Mouse (Mus musculus): ENCODE data around the gene Etv1. TPM values are rescaled to one million over a fixed set of nuclear protein-coding genes. Genes with fewer than 3 reads are reported as not detected.
"Not testable (repeated sequence)": the region's sequence is repeated elsewhere in the genome, so short reads cannot be mapped to it uniquely, and the experiment has no call there.

Etv1 gene
- total RNA-seq, 2 experiments from 2014 or later: not detected

DNA sequence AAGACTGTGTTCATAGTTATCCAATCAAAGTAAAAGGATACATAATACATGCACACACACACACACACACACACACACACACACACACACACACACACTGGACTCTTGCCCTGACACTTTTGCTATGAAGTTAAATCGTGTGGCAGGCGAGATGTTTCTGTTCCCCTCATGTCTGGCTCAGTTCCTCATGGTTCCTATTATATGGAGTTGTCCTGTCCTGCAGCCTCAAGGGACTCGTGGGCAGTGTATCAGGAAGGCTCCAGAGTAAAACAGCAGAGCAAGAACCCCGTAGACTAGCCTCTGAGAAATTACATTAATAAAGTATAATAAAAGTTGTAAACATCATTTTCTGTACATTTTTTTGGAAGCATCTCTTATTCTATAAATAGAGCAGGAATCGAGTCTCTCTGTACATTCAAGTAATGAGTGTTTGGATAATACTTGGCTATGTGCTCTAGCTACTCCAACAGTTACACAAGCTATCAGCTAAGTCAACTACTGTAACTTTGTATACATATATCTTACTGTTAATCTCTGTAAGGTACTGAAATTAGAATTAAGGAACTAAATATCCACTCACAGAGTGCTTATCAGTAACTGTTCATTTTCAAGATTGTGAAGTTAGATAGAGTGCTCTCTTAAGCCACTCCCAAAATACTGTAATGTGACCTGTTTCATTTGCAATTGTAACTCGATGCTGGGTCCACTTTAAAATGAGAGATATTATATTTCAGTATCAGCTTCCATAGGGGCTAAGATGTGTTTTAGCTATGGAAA lies 35.0 kb downstream of the Etv1 start:
- ATAC-seq (replicated peaks; ENCODE audit: poor library complexity, severe bottlenecking): peak; percentile 40; the same call in 1 of the 2 replicates

DNA sequence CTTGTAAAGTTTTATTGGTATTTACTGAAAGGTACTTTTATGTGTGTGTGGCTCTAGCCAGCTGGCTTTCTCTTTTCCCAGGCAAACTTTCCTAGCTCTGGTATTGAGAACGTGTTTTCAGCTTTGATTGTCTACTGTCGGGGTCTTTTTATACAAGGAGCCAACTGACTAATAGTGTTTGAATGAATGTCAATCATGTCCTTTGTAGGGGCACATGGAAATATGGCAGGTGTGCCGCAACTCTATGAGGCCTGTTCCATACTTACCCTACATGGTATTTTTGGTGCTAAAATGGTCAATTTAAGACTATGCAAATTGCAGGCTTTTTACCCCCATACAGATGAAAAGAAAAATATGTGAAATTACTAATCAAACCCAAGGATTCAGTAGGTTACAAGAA lies 37.1 kb downstream of the Etv1 start:
- ATAC-seq (replicated peaks; ENCODE audit: poor library complexity, severe bottlenecking): no peak

DNA sequence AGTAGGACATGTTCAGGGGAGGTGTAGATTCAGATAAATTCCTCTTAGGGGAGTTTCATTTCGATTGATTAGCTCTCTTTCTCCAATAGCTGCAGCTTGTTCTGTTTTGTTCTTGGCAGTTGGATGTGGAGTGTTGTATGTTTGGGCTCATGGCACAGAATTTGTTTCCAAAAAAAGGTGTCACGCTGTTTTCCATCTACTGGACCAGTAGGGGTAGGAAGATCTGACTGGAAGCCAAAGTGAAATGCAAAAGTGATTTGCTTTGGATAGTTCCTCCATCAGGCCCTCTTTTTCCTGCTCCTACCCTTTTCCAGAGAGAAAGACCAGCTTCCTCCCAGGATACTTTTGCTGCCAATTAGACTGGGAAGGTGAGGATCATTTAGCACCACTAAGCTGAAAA lies 39.1 kb downstream of the Etv1 start:
- no peak for ATAC-seq (replicated peaks; ENCODE audit: poor library complexity, severe bottlenecking)

DNA sequence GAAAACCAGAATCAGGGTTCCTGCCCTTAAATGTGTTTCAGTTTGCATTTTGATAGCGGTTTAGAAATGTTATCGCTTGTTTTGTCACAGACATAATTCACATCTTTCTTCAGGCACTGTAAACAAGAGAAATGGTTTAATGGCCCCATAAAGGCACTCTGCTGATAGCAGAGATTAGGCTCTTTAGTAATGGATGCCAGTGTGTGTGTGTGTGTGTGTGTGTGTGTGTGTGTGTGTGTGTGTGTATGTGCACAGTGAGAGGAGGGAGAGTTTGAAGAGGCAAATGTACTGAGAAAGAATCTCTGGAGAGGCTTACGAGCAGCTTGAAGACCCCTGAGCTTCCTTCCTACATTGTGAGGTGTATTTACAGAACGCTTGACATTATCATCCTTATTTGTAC lies 41.5 kb downstream of the Etv1 start:
- ATAC-seq (replicated peaks; ENCODE audit: poor library complexity, severe bottlenecking): no peak

DNA sequence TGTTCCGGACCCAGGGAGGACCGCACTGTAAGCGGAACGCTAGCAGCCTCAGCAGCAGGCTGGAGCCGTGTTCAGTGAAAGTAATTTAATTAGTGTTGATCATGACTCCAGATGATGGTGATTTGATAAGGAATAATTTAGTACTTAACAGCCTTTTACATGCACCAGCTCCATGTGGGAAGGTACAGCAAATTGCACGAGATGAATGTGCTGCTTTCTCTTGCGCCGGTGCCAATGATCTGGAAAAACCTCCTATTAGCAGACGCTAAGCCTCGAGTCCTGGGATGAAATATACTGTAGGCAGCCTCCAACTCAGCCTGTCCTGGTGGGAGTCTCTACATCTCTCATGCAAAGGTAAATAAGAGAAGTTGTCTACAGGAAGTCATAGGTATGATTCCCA lies 45.2 kb downstream of the Etv1 start:
- ATAC-seq (replicated peaks; ENCODE audit: poor library complexity, severe bottlenecking): no peak

DNA sequence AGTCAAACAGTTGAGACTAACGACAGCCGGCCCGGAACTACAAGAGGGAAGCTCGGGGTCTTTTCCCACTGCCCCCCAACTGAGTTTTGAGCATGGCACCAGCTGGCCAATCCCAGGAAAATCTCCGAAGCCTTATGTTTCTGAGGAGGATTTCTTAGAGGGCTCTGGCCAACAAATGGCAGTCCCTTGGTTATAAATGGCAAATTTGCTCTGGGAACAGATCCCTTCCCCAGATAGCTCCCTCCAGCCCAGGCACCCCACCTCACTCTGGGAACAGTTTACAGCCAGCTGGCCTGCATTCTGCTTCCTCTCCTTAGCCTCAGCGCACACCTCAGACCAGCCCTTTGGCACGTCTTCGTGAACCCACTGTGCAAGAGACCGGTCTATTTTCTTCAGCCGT lies 53.8 kb downstream of the Etv1 start:
- ATAC-seq (replicated peaks; ENCODE audit: poor library complexity, severe bottlenecking): no peak

DNA sequence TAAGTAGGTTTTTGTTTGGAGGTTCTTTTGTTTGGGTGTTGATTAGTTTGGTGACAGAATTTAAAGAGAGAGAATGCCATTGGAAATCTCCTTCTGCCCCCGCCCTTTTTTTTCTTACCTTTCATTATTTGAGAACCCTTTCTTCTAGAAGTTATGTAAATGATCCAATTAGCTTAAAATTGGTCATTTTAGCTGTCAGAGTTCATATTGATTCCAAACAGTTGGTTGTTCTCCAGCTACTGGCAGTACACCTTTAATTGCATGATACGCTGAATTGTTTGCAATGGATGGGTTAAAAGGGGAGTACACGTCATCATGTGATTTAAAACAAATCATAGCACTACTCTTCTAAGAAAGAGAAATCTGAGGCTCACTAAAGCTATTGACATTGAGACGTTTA lies 55.4 kb downstream of the Etv1 start:
- ATAC-seq (replicated peaks; ENCODE audit: poor library complexity, severe bottlenecking): no peak

DNA sequence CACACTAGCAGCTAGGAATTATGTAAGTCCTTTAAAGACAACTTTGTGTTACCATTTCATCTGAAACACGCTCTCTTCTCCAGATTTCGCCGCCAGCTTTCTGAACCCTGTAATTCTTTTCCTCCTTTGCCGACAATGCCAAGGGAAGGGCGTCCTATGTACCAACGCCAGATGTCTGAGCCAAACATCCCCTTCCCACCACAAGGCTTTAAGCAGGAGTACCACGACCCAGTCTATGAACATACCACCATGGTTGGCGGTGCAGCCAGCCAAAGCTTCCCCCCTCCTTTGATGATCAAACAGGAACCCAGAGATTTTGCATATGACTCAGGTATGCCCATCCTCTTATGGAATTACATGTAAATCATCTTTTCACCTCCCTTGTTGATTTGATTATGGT lies 55.8 kb downstream of the Etv1 start:
- ATAC-seq (replicated peaks; ENCODE audit: poor library complexity, severe bottlenecking): not testable (repeated sequence)

DNA sequence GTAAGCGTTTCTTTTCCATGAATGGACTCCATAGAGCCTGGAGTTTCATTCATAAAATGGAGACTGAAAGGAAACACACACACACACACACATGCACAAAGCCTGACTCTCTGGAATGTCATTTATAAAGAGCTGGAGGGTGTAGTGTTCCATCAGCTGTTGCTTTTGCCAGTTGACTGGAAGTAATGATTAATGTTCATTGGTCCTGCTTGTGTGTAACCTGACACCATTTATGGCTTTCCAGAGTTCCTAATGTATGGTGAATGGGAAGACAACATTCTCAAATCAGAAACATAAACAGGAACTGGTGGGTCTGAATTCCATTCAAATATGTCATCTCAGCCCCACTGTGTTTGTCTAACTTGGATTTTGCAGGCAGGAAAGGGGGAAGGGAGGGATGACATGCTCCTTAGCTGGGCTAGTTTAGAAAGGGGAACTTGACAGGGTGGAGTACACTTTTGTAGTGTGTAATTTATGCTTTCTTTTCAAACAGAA lies 64.7 kb downstream of the Etv1 start:
- peak; percentile 62 for ATAC-seq (replicated peaks; ENCODE audit: poor library complexity, severe bottlenecking)

DNA sequence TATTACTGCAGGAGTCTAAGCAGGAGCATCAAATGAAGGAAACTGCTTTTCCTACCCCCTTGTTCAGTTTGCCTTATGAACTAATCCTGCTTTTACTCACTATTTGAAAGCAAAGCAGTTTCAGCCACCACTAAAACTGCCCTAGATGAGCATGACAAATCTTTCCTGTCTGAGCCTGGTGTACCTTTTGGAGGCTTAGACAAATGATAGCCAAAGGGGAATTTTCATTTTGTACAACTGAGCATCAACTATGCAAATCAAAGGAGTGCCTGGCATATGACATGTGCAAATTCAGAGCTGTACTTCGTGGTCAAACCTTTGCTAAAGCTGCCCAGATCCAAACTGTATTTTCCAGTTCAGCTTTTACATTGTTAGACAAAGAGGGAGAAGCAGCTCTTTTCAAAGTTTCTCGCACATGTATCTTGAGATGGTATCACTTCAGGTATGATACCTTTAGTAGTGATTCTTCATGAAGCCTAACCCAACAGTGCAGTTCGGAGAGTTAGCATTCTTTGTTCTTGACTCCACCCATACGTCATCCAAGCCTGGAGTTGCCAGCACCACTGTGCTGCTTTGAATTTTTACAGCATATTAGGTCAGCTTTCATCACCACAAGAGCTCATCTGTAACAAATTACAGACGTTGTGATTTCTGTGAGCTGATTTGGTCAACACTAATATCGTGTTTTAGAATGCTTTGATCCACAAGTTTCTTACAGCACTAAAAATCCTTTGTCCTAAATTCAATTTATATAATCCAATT lies 68.5 kb downstream of the Etv1 start:
- no peak for ATAC-seq (replicated peaks; ENCODE audit: poor library complexity, severe bottlenecking)

DNA sequence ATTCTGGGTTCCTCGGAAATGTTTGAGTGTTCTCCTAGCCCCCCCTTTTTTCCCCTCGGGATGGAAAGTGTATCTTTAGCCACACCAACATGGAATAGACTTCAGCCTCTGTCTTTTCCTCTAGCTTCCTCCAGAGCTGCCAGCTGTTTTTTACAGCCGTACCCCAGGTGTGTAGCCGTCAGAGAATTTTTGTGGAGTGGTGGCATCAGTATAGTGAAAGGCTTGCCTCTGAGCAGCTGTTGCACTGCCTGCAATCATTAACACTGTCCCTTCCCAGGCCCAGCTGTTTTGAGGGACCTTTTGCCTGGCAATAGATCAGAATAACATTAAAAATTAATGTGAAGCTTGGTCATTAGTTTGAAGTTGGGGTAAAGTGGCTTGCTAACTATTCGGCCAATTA lies 70.8 kb downstream of the Etv1 start:
- no peak for ATAC-seq (replicated peaks; ENCODE audit: poor library complexity, severe bottlenecking)

DNA sequence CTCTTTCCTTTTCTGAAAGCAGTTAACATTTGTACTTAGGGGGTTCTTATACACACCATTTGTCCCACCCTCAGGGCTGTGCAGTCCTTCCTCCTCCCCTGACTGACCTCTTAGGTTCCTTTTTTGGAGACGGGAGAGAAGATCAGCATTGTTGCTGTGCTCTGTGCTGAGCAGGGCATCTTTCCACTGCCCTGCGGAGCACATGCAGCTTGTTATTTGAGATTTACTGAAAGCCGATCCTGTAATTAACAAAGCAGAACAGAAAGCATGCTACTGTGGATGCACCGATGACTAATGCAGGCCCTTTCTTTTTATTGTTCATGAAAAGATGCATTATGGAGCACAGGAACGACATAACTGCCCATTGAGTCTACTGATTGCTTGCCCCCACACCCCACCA lies 75.1 kb downstream of the Etv1 start:
- ATAC-seq (replicated peaks; ENCODE audit: poor library complexity, severe bottlenecking): peak; percentile 65

DNA sequence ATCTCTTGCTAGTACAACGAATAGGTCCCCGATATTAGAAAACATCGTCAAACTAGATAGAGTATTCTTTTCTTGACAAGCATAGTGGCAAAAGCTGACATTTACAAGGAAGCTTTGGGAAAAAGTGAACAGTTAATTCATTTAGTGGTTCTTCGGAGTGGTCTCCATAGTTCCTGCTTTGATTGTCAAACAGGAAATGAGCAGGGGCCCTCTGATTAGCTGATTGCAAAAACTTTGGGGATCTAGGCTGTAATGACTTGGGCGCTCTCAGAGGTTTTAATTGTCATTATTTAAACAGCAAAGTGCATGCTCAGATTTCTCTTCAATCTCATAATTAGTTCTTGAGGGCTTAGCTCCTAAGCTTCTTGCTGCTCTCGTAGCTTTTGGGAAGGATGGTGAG lies 75.6 kb downstream of the Etv1 start:
- ATAC-seq (replicated peaks; ENCODE audit: poor library complexity, severe bottlenecking): peak; percentile 66; the same call in 1 of the 2 replicates

DNA sequence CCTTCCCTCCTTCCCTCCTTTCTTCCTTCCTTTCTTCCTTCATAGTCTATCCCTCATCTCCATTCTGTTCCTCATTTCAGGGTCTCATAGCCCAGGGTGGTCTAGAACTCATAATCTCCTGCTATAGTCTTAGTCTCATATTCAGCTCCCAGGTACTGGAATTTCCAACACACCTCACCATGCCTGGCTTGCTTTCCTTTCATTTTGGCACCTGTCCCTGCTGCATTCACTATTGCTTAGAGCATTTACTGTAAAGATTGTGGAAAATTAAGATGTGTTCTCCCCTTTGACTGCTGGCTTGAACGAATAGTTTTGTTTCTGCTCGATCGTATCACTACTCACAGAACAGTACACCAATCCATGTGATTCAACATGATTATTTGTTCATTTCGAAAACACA lies 80.5 kb downstream of the Etv1 start:
- no peak for ATAC-seq (replicated peaks; ENCODE audit: poor library complexity, severe bottlenecking)

DNA sequence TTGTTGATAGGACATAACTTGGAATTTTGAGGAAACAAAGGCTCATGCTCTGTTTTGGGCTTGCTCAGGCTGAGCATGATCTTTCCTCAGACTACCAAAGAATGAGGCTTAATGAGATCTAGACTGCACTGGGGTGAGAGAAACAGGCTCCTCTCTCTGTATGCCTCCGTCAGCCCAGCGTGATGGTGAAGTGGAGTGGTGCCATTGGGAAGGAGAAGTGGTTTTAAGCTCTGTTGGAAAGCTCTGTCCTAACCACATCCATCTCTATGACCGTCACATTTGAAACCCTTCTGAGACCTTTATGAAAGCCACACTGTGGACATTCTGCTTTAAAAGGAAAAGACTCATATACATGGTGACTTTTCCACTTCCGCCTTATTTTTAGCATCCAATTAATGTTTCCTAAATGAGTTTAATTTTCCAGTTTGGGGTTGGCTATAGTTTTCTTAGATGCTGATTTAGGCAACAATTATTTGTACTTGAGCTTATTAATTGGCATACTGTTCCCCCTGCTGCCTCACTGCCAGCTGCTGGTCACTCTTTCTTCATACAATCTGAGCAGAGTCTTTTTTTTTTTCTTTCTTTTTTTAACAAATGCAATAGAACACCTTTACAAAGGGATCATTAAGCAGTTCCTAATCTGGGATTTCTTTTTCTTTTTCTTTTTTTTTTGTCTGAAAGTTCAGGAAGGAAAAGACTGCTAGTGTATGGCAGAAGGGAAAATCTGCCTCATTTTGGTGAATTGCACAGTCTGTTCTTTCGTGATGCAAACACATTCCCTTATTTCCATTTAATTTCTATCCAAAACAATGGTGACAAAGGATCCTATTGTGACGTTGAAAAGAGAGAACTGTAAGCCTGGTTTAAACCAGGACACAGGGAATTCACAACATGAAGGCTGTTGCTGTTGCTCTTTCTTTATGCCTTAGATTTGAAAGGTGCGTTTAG lies 81.3 kb downstream of the Etv1 start:
- ATAC-seq (replicated peaks; ENCODE audit: poor library complexity, severe bottlenecking): peak; percentile 75

DNA sequence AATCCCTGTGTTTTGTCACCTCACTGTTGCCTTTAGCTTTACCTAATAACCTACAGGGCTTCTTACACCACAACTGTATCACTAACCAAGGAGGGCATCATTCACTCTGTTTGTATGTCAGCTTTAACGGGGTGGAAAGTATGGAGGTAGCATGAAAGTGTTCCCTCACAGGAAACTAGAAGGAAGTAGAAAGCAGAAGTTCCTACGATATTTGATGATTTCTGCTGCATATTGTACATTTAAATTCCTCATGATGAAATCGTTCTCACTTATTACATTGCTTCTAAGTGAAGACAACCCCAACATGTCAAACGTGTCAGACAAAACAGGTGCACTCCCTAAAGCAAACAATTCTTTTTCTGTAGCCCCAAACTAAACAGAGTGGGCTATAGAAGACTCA lies 84.2 kb downstream of the Etv1 start:
- peak; percentile 72 for ATAC-seq (replicated peaks; ENCODE audit: poor library complexity, severe bottlenecking)

DNA sequence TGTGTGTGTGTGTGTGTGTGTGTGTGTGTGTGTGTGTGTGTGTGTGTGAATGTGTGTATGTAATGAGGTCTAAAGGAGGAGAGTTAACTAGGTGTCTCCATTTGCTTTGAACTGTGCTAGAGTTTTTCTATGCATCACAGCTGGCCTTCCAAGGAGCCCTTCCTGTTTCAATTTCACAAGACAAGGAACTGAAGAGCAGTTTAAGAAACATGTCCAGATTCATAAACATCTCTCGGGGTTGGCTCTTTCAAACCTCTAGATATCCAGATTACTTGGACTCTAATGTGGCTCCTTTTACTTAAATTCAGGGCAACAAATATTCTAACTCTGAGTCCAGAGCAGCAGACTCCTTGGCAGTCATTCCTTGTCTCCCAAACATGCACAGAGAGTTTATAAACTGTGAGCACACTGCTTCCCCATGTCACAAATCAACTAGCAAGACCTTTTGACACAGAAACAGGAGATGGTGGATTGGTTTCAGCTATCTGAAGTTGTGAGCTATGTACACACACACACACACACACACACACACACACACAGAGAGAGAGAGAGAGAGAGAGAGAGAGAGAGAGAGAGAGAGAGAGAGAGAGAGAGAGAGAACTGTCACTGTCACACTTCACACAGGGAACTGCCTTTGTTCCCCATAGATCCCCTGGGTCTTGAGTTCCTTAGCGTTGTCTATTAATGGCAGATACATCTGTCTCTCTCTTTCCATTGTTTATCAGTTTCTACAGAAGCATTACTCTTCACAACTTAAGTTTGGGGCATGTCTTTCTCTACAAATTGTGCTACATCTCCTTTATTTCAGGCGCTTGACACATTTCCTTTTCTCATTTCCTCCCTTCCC lies 85.0 kb downstream of the Etv1 start:
- ATAC-seq (replicated peaks; ENCODE audit: poor library complexity, severe bottlenecking): peak; percentile 34

DNA sequence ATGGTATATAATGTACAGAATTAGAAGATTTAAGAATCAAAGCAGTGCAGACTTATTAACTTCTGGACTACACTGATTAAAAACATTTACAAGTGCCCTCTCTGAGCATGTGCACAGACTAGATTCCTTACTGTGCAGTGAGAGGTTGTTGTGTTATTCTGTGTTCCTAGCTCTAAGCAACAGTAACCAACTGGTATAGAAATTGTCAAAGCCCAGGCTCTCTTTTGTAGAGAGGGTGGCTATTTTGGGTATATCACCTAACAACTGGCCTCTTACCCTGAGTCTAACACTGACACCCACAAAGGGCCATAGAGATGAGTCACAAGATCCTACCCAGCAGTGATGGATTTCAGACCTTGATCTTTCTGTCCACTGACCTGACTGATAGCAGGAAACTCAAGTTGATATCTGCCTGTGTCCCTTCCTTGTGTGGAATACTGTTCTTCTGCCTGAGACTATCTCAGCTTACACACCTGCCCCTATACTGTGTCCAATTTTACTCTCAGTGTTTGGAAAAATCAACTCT lies 95.4 kb downstream of the Etv1 start:
- no peak for ATAC-seq (replicated peaks; ENCODE audit: poor library complexity, severe bottlenecking)

DNA sequence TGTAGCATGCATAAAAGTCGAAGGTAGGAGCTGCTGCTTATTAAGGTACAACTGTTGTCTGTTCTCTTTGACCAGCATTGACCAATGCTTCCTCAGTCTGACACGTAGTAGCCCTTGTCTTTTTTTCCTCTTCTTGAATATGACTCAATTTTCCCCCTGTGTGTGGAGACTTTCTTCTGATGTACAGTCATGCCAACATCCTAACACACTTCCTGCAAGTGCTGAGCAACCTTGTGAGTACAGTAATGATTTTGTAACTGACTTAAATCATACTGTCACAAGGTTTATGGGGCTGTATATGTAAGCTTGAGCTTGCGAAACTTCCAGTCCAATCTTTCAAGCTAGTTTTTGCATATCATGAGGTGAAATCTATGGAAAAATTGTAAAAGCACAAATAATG lies 125.3 kb downstream of the Etv1 start:
- peak; percentile 99 for ATAC-seq (replicated peaks; ENCODE audit: poor library complexity, severe bottlenecking)
